Mouse (Mus musculus) CD8-positive naive resting alpha-beta T cell, adult 2 months (primary cell): ENCODE data around the gene Nfya.

Experiments used
- DNase-seq, 2 experiments: peaks; one replicate each; pipeline ENCODE4 v3.0.0; 2022; ENCODE audit warnings: low read depth in 2 of 2, low spot score in 2 of 2

Gene Nfya

GRCm38 (mm10) chr17:48409380-48410298 is at the start of gene Nfya, which contains the start of gene Oard1:
Gene Nfya, minus strand, starts transcription at chr17:48409906.
Gene Oard1, plus strand, starts transcription at chr17:48410014.
- peak; percentile 100 for DNase-seq

- no peak for DNase-seq
Observed at GRCm38 (mm10) chr17:48457971-48458653, 48.4 kb upstream of the Nfya start.

DNA sequence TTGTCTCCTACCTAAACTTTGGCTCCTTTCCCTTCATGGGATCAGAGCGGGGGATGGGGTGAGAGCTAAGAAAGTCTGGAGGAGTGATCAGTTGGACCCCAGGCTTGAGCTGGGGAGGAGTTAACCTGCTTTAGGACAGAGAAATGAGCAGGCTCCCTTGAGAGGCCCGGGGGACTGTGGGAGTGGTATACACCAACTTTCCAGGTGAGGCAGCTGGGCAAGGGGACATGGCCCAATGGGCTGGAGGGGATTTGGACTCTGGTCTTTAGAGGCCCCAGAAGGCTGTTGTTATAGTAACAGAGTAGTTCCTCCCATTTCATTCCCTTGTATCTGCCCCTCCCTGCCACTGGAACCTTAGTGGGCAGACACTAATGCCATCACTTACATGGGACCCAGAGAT is 46.2 kb upstream of the Nfya start:
- no peak for DNase-seq

GRCm38 (mm10) chr17:48454688-48455087 is 45.0 kb upstream of the Nfya start, which contains the start of gene Unc5cl:
Gene Unc5cl, plus strand, starts transcription at chr17:48454901.
- DNase-seq, result no peak

- DNase-seq, result no peak
Observed at GRCm38 (mm10) chr17:48454190-48454589, 44.5 kb upstream of the Nfya start.

DNA sequence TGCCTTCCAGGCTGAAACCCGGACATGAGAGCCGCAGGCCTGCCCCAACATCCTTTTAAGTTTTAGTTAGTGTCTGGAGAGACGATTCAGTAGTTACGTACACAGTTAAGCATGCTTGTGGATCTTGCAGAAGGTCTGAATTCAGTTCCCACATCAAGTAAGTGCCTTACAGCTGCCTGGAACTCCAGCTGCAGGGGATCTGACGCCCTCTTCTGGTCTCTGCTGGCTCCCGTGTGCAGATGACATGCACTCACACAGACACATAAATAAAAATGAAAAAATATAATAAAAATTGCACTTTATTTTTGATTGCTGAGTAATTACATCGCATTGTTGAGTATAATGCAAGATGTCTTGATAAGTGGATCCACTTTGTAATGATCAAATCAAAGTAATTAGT is 43.8 kb upstream of the Nfya start:
- no peak for DNase-seq

DNA sequence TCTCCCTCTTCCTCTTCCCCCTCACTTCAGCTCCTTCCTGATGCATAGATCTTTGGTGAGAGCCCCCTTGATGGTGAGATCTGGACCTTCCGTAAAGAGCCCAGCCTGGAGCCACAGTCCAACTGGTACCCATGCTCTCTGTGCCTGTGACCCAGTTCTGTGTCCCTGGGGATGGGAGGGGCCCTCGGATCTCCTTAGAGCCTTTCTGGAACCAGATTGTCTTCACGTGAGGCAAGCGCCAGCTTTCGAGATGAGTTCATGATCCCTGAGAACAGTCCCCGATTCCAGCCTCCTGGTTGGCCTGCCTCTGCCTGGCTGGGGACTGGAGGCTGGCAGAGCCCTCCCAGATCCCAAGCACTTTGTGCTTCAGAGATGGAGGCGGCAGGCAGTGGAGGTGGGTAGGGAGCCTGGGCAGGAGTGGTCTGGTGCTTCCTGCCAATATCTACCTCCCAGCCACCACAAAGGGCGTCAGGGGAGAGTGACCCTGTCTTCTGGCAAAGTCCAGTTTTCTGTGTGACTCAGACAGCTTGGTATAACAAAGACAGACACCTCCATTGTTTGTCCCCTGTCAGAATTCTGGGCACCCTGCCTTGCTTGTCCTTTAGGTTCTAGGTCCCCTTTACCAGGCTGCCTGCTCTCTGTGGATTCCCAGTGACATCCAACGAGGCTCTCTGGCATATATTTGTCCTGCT is 42.2 kb upstream of the Nfya start:
- no peak for DNase-seq

- no peak for DNase-seq
Observed at GRCm38 (mm10) chr17:48451353-48451675, 41.6 kb upstream of the Nfya start, which contains the start of gene Tspo2. Gene Tspo2, minus strand, starts transcription at chr17:48451522.

DNA sequence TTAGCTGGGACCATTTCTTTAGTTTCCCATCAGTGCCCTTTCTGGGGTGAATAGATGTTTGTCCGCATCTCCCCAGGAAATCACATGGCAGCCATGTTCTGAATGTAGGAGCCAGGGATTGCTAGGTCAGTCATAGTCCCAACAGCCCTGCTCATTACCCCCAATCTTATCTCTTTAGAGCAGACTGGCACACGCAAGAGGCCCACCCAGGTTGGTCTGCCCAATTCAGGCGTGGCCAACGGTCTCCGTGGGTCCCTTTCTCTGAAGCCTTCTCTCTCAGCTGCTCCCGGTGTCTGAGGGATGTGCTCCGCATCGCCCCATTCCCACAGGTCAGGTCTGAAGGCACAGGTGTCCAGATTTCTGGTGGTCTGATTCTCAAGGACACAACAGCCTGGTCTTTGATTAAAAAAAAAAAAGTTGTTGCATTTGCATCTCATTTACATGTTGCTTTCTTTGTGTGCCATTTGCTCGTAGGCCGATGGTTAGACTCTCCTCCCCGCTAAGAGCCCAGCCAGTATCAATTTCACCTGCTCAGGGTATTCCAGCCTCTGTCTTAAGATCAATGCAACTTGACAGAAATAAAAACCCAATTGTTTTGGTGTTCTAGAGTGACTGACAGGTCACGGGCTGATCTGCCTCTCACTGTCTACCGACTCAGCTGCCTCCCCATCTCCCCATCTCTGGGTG is 41.1 kb upstream of the Nfya start:
- DNase-seq, result no peak

- no peak for DNase-seq
Observed at GRCm38 (mm10) chr17:48447675-48448074, 38.0 kb upstream of the Nfya start.

DNA sequence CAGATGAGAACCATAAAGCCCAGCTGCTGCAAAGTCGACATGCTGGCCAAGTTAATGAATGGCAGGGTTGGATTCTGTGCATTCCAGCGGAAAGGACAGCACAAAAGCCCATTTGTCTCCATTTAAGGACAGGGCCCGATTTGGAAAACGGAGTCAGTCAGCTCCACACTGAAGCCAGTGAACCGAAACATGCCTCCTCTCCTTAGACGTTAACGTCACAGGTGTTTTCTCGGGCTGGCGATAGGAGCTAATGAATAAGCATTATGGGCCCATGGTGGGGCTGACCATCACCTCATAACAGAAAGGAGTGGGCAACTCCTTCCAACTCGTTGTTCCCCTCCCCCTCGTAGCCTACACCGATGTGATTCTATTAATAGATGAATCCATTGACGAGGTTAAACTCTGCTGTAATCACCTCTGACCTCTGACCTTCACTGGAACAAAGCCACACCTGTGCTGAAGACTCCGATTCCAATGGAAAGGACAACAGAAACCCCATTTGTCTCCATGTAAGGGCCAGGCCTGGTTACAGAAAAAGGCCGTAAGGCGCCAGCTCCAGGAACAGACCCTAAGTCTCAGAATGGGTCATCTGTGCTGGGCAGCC is 33.9 kb upstream of the Nfya start:
- DNase-seq, result no peak

- DNase-seq, result no peak
Observed at GRCm38 (mm10) chr17:48442745-48443457, 33.2 kb upstream of the Nfya start.

DNA sequence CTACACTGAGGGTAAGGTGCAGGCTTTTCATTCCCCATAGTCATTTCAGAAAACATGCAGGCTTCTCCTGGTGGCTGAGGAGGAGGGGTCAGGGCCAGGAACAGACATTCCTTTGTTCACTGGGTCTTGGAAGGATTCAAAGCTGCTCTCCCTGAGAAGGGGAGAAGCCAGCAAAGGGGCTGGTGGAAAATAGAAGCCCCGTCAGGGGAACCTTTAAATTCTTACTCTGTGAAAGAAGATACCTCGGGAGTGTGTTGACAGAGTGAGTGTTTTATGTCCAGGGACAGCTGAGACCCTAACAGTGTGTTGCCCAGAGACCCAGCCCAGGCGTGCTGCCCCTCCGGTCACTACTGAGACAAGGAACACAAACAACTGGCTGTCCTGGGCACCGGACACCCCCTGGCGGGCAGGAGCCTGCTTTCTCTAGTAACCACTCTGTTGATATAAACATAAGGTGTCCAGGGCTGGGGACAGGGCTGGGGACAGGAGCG is 27.8 kb upstream of the Nfya start:
- no peak for DNase-seq

DNA sequence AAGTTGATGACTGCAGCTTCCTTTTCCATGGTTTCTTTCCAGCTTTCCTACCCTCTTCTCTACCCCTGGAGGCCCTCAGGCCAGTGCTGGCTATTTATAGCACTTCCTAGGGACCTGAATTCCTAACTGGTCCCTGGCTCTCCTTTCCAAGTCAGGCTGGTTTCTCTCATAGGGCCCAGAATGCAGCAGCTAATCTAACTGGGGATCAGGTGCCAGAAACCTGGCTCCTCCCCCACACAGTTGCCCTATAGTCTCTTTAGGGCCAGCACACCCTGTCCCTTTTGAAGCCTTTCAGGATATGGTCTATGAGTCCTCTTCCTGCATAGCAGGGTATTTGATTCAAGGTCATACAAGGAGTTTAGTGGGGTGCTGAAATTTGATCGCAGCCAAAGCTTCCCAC is 26.8 kb upstream of the Nfya start:
- no peak for DNase-seq

GRCm38 (mm10) chr17:48434479-48434878 is 24.8 kb upstream of the Nfya start:
- DNase-seq, result no peak

DNA sequence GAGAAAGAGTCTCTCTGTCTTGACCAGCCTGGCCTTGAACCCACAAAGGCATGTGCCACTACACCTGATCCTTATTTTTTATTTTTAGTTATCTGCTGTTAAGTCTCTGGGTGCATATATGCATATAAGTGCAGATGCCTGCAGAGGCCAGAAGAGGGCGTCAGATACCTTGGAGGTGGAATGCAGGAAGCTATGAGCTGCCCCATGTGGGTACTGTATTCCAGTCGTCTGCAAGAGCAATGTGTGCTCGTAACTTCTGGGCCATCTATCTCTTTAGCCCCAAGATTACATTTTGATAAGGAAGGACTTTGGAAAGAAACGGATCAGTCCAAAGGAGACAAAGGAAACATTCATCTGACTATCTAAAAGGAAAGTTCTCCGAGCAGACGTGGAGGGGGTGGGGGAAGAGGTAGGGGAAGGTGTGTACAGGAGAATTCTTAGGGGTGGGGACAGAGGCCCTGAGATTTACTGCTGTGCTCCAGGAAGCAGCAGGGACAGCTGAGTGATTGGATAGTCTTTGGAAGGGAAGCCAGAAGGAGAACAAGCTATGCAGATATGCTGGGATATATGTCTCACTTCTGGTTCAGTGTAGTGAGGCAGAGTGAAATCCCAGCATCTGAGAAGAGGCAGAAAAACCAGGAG is 24.1 kb upstream of the Nfya start:
- no peak for DNase-seq

GRCm38 (mm10) chr17:48433006-48433655 is 23.4 kb upstream of the Nfya start:
- DNase-seq, result no peak

DNA sequence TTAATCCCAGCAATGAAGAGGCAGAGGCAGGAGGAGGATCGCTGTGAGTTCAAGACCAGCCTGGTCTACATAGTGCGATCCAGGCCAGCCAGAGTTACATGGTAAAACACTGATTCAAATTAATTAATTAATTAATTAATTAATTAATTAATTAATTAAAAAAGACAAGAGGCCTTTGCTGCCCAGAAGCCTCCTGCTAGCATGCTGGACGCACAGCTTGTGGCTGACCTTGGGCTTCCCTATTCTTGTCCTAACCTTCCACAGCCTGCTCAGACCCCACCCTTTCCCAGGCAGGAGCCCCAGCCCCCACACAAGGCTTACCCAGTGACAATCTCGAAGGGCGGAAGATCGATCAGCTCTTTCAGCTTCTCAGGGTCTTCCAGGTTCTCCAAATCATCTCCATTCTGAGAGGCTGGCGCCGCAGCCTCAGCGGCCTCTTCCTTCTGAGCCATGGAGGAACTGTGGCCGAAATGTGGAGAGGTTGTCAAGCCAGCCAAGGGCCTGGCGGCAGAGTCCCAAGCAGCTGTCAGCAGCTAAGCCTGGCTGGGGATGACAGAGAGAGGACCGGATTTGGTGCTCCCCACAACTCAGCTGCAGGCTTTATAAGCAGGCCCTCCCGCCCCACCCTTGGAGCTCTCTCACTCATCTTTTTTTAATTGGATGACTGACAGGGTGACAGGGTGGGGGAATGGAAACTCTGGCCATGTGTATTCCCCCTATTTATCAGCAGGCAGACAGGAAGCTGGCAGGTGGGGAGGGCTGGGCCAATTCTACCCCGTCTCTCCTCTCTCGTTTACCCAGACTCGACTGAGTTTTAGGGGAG is 22.7 kb upstream of the Nfya start, which contains the start of gene Apobec2:
Apobec2 (minus strand) TSS at position 773 of the 823 bp plus-strand sequence.
- DNase-seq, result no peak
